Mouse (Mus musculus): ENCODE results near the gene Flywch2. TPM values are rescaled to one million over a fixed set of nuclear protein-coding genes. Genes with fewer than 3 reads are reported as not detected.

Gene Flywch2
- polyA plus RNA-seq, 1 experiment = 9.3 TPM

- no peak for DNase-seq
- H3K27me3 ChIP-seq (replicated peaks; ENCODE audit: control insufficient read depth, insufficient read depth, low read length) = no peaks in the 10 kb centered on the region
- no peak overlapping the region for H3K27ac ChIP-seq (ENCODE audit: insufficient read depth, low read depth, low read length)
- no peak for TF ChIP-seq CTCF (conservative IDR thresholded peaks at IDR 0.05; ENCODE audit: insufficient read depth, insufficient read length, low read depth, low read length)
- TF ChIP-seq POLR2A (IDR thresholded peaks at IDR 0.05; ENCODE audit: low read depth, low read length) = no peak
- no peak overlapping the region for H3K4me3 ChIP-seq (ENCODE audit: insufficient read depth, low read depth, low read length)
- H3K4me1 ChIP-seq (ENCODE audit: control insufficient read depth, insufficient read depth, low read length) = no peaks in the 10 kb centered on the region
- WGBS = 54% methylated on average over 1 of the region's 1 CpGs
- H3K36me3 ChIP-seq (ENCODE audit: control insufficient read depth, insufficient read depth, low read length) = no peaks in the 10 kb centered on the region
Measured at GRCm38 (mm10) chr17:23730441-23730840, 55.4 kb downstream of the Flywch2 start.

Other genes starting within 250 kb of the Flywch2 start
- gene Zfp213, start 221.8 kb downstream of the Flywch2 start, polyA plus RNA-seq (2012; rRNA removed) = 12.0 and 14.9 TPM in 2 replicates
- 7.9 and 9.8 TPM in 2 replicates for gene Zfp13, start 186.6 kb downstream of the Flywch2 start, polyA plus RNA-seq (2012; rRNA removed)
- gene Zscan10, start 185.2 kb downstream of the Flywch2 start, polyA plus RNA-seq (2012; rRNA removed) = 0.11 TPM in 1 of 2 replicates, not detected in the other
- gene Mmp25, start 140.8 kb downstream of the Flywch2 start, polyA plus RNA-seq (2012; rRNA removed) = 0.18 and 0.38 TPM in 2 replicates
- 1.7 TPM in 2 replicates for gene Bicdl2, start 125.6 kb downstream of the Flywch2 start, polyA plus RNA-seq (2012; rRNA removed)
- gene Hcfc1r1, start 112.5 kb downstream of the Flywch2 start, polyA plus RNA-seq (2012; rRNA removed) = 367 and 378 TPM in 2 replicates
- 14.2 and 15.7 TPM in 2 replicates for gene Thoc6, start 112.2 kb downstream of the Flywch2 start, polyA plus RNA-seq (2012; rRNA removed)
- gene Tnfrsf12a, start 108.6 kb downstream of the Flywch2 start, polyA plus RNA-seq (2012; rRNA removed) = 10.0 and 14.4 TPM in 2 replicates
- gene Cldn6, start 106.8 kb downstream of the Flywch2 start, polyA plus RNA-seq (2012; rRNA removed) = 2.5 and 2.6 TPM in 2 replicates
- 0.14 and 0.45 TPM in 2 replicates for gene Cldn9, start 102.1 kb downstream of the Flywch2 start, polyA plus RNA-seq (2012; rRNA removed)
- gene 1520401A03Rik, start 63.3 kb downstream of the Flywch2 start, polyA plus RNA-seq (2012; rRNA removed) = 0.05 TPM in 1 of 2 replicates, not detected in the other
- gene Pkmyt1, start 59.7 kb downstream of the Flywch2 start, polyA plus RNA-seq (2012; rRNA removed) = 4.1 and 5.2 TPM in 2 replicates
- gene Paqr4, start 45.2 kb downstream of the Flywch2 start, polyA plus RNA-seq (2012; rRNA removed) = 9.7 and 10.8 TPM in 2 replicates
- gene Kremen2, start 40.2 kb downstream of the Flywch2 start, polyA plus RNA-seq (2012; rRNA removed) = 0.17 and 0.27 TPM in 2 replicates
- gene Flywch1, start 14.5 kb downstream of the Flywch2 start, polyA plus RNA-seq (2012; rRNA removed) = 41.7 and 45.2 TPM in 2 replicates
- 394 and 443 TPM in 2 replicates for gene Srrm2, start 4.5 kb upstream of the Flywch2 start, polyA plus RNA-seq (2012; rRNA removed)
- gene Elob, start 43.1 kb upstream of the Flywch2 start, polyA plus RNA-seq (2012; rRNA removed) = 687 and 762 TPM in 2 replicates
- gene Prss33, start 50.0 kb upstream of the Flywch2 start, polyA plus RNA-seq (2012; rRNA removed) = not detected in 2 replicates
- gene Prss32, start 57.8 kb upstream of the Flywch2 start, polyA plus RNA-seq (2012; rRNA removed) = not detected in 2 replicates
- gene Prss41, start 58.1 kb upstream of the Flywch2 start, polyA plus RNA-seq (2012; rRNA removed) = 0.08 and 0.16 TPM in 2 replicates
- 0.14 TPM in 2 replicates for gene Prss21, start 82.0 kb upstream of the Flywch2 start, polyA plus RNA-seq (2012; rRNA removed)
- not detected in 2 replicates for gene Dcpp1, start 94.8 kb upstream of the Flywch2 start, polyA plus RNA-seq (2012; rRNA removed)
- not detected in 2 replicates for gene Dcpp2, start 94.8 kb upstream of the Flywch2 start, polyA plus RNA-seq (2012; rRNA removed)
- gene Dcpp3, start 131.4 kb upstream of the Flywch2 start, polyA plus RNA-seq (2012; rRNA removed) = not detected in 2 replicates
- not detected in 2 replicates for gene Sbp, start 155.6 kb upstream of the Flywch2 start, polyA plus RNA-seq (2012; rRNA removed)
- gene Sbpl, start 169.2 kb upstream of the Flywch2 start, polyA plus RNA-seq (2012; rRNA removed) = not detected in 2 replicates
- 0.71 and 0.95 TPM in 2 replicates for gene Prss30, start 194.5 kb upstream of the Flywch2 start, polyA plus RNA-seq (2012; rRNA removed)
- 0.23 and 0.26 TPM in 2 replicates for gene Prss22, start 212.0 kb upstream of the Flywch2 start, polyA plus RNA-seq (2012; rRNA removed)